In genomic region chr19:56291898-56292297, GRCm38 (mm10) we compare ENCODE assay signal across 14 mouse cellular contexts. TPM values are rescaled to one million over a fixed set of nuclear protein-coding genes. Genes with fewer than 3 reads are reported as not detected.
DNase-seq lines count a peak whose midpoint lies in the region; ATAC-seq lines count a peak whose summit lies in the region.
"Had no signal": no experiment of that assay in that cellular context is flagged by ENCODE, and none has a peak within 500 bp of the region (broad histone marks: within the 10 kb centered on the region; RNA-seq: fewer than 3 reads in every experiment).

No protein-coding gene starts in this region.

- no peak overlapping the region for H3K27ac ChIP-seq in heart, embryonic 11.5 days (ENCODE audit: low read depth, low read length)
- H3K27ac ChIP-seq in forebrain, embryonic 16.5 days (ENCODE audit: low read length), result no peak overlapping the region
- H3K27ac ChIP-seq in hindbrain, embryonic 11.5 days (ENCODE audit: low read depth, low read length), result no peak overlapping the region
- H3K27ac ChIP-seq: hindbrain, embryonic 12.5 days had no signal

- H3K27me3 ChIP-seq in heart, embryonic 11.5 days (ENCODE audit: control insufficient read depth, insufficient read depth, low read length), result peaks cover 4% of the 10 kb centered on the region
- H3K27me3 ChIP-seq in forebrain, embryonic 16.5 days (replicated peaks; ENCODE audit: control insufficient read depth, insufficient read depth, low read length), result no peaks in the 10 kb centered on the region
- H3K27me3 ChIP-seq in hindbrain, embryonic 11.5 days (ENCODE audit: control insufficient read depth, insufficient read depth, low read length), result no peaks in the 10 kb centered on the region
- H3K27me3 ChIP-seq: hindbrain, embryonic 12.5 days had no signal

- H3K36me3 ChIP-seq in heart, embryonic 11.5 days (ENCODE audit: control insufficient read depth, insufficient read depth, low read length), result no peaks in the 10 kb centered on the region
- H3K36me3 ChIP-seq in forebrain, embryonic 16.5 days (ENCODE audit: control insufficient read depth, insufficient read depth), result no peaks in the 10 kb centered on the region
- no peaks in the 10 kb centered on the region for H3K36me3 ChIP-seq in hindbrain, embryonic 11.5 days (ENCODE audit: control insufficient read depth, insufficient read depth, low read length)
- H3K36me3 ChIP-seq: hindbrain, embryonic 12.5 days had no signal

- intact Hi-C loops in left cerebral cortex, postnatal 25 days (cut with DNase I), result loop anchor here (10.0 kb wide), 1 partner anchor 957 kb away; no protein-coding TSS in a partner anchor

- ATAC-seq in heart, embryonic 11.5 days (replicated peaks; ENCODE audit: insufficient number of reproducible peaks, low FRiP score, low TSS enrichment), result no peak
- peak; percentile 72; the same call in 1 of the 2 replicates for ATAC-seq in forebrain, embryonic 16.5 days
- ATAC-seq in hindbrain, embryonic 11.5 days (ENCODE audit: low FRiP score), result no peak

- H3K4me2 ChIP-seq in heart, embryonic 11.5 days, result no peak overlapping the region
- no peak overlapping the region for H3K4me2 ChIP-seq in forebrain, embryonic 16.5 days (ENCODE audit: low read length)
- H3K4me2 ChIP-seq in hindbrain, embryonic 11.5 days (replicated peaks; ENCODE audit: low read depth, low read length), result no peak overlapping the region
- H3K4me2 ChIP-seq: hindbrain, embryonic 12.5 days had no signal

- H3K4me3 ChIP-seq in heart, embryonic 11.5 days (ENCODE audit: low read depth, low read length), result no peak overlapping the region
- no peak overlapping the region for H3K4me3 ChIP-seq in forebrain, embryonic 16.5 days (replicated peaks; ENCODE audit: low read length)
- H3K4me3 ChIP-seq in hindbrain, embryonic 11.5 days (ENCODE audit: low read depth, low read length), result no peak overlapping the region
- H3K4me3 ChIP-seq: erythroblast, embryonic 14.5 days; hindbrain, embryonic 12.5 days; megakaryocyte, embryonic 14.5 days had no signal

- no peaks in the 10 kb centered on the region for H3K4me1 ChIP-seq in heart, embryonic 11.5 days (ENCODE audit: control insufficient read depth, insufficient read depth, low read length)
- H3K4me1 ChIP-seq in forebrain, embryonic 16.5 days (replicated peaks; ENCODE audit: control insufficient read depth, insufficient read depth, low read length), result peaks cover 11% of the 10 kb centered on the region
- no peaks in the 10 kb centered on the region for H3K4me1 ChIP-seq in hindbrain, embryonic 11.5 days (replicated peaks; ENCODE audit: control insufficient read depth, insufficient read depth, low read length)

- no peaks in the 10 kb centered on the region for H3K9me3 ChIP-seq in heart, embryonic 11.5 days (replicated peaks; ENCODE audit: control insufficient read depth, low read length)
- H3K9me3 ChIP-seq in forebrain, embryonic 16.5 days (ENCODE audit: control insufficient read depth, low read length), result no peaks in the 10 kb centered on the region
- no peaks in the 10 kb centered on the region for H3K9me3 ChIP-seq in hindbrain, embryonic 11.5 days (ENCODE audit: control insufficient read depth, low read length)
- H3K9me3 ChIP-seq: hindbrain, embryonic 12.5 days; megakaryocyte, embryonic 14.5 days had no signal

- 67% methylated on average over 6 of the region's 6 CpGs for WGBS in heart, embryonic 11.5 days (ENCODE audit: insufficient replicate concordance)
- 17% methylated on average over 6 of the region's 6 CpGs for WGBS in forebrain, embryonic 16.5 days
- WGBS in hindbrain, embryonic 11.5 days, result 87% methylated on average over 6 of the region's 6 CpGs

- DNase-seq in heart, adult 18-20 months, result peak; percentile 18 to 36
- DNase-seq in left cerebral cortex, postnatal 25 days (ENCODE audit: low spot score in 2 of 2), result peak; percentile 3 to 7
- DNase-seq in left cerebral cortex, adult 8-10 months (ENCODE audit: low spot score in 2 of 2), result no peak
- DNase-seq in NIH3T3 (ENCODE audit: low read depth), result peak; percentile 36
- DNase-seq in spleen, postnatal 14 days (ENCODE audit: low spot score in 2 of 2), result no peak
- DNase-seq in hindbrain, embryonic 11.5 days (ENCODE audit: low spot score), result no peak
- DNase-seq: spleen, adult 18-20 months had no signal

- H3K9ac ChIP-seq in heart, embryonic 11.5 days (ENCODE audit: low read depth, low read length), result no peak overlapping the region
- no peak overlapping the region for H3K9ac ChIP-seq in forebrain, embryonic 16.5 days (replicated peaks; ENCODE audit: low read depth, low read length)
- H3K9ac ChIP-seq in hindbrain, embryonic 11.5 days (ENCODE audit: low read depth, low read length), result no peak overlapping the region
- H3K9ac ChIP-seq: hindbrain, embryonic 12.5 days had no signal

RNA-seq across cellular contexts. Expression of gene Habp2, which starts 5.0 kb away (rescaled TPM):
- not detected for total RNA-seq in heart, adult 18-20 months (2021)
- 0.84 and 1.9 TPM in 2 replicates for polyA plus RNA-seq in heart, embryonic 11.5 days (2014; fragmentation: Nextera tagmentation; extraction: Ambion mirVana)
- total RNA-seq in left cerebral cortex, postnatal 25 days (2021), result not detected
- total RNA-seq in left cerebral cortex, adult 8-10 months (2022), result not detected
- polyA plus RNA-seq in forebrain, embryonic 16.5 days (2015; fragmentation: Nextera tagmentation; extraction: Ambion mirVana), result 0.20 TPM in 1 of 2 replicates, not detected in the other
- not detected in 2 replicates for polyA plus RNA-seq in hindbrain, embryonic 11.5 days (2014; fragmentation: Nextera tagmentation; extraction: Ambion mirVana)
- total RNA-seq: left cerebral cortex, postnatal 14 days; neutrophil, adult 5-6 weeks had no signal

Comparison
In these comparisons a context has a peak if more than half of its experiments do, and no peak if none do; other contexts are left out.
1. DNase-seq: peak in heart, adult 18-20 months (2 of 2), left cerebral cortex, postnatal 25 days (2 of 2) and NIH3T3 (single experiment); none in left cerebral cortex, adult 8-10 months (0 of 2), spleen, postnatal 14 days (0 of 2) and hindbrain, embryonic 11.5 days (single experiment).